Comparison of ENCODE assay signal across 12 mouse cellular contexts in the genomic region with DNA sequence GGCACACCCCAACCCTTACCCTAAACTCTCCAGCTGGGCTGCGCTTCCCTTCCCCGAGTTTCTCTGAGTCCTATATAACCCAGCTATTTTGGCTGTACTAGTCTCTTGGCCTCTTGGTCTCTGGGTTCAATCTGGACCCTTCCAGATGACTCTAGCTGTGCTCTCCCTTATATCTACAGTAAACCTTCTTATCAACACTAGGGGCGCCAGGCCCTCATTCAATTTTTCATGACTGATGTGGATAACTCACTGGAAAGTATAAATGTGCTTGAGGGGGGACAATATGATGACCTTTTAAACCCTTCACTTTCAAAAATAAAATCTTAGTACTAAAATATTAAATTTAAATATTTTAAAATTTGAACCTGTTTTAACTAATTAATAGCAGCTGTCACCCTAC. TPM values are rescaled to one million over a fixed set of nuclear protein-coding genes. Genes with fewer than 3 reads are reported as not detected.
DNase-seq lines count a peak whose midpoint lies in the region; ATAC-seq and TF ChIP-seq lines count a peak whose summit lies in the region.
"Had no signal": no experiment of that assay in that cellular context is flagged by ENCODE, and none has a peak within 500 bp of the region (broad histone marks: within the 10 kb centered on the region; RNA-seq: fewer than 3 reads in every experiment).

No protein-coding gene starts in this region.

- TF ChIP-seq POLR2A in cerebellum, adult 2 months (IDR thresholded peaks at IDR 0.05; ENCODE audit: borderline replicate concordance, insufficient read depth, low read length) = no peak

- H3K4me2 ChIP-seq in liver, embryonic 14.5 days (ENCODE audit: low read depth) = no peak overlapping the region
- H3K4me2 ChIP-seq: lung, embryonic 15.5 days had no signal

- H3K27ac ChIP-seq in cerebellum, adult 2 months (ENCODE audit: insufficient read depth, low read length) = no peak overlapping the region
- no peak overlapping the region for H3K27ac ChIP-seq in liver, embryonic 14.5 days
- H3K27ac ChIP-seq: lung, embryonic 15.5 days had no signal

- no peaks in the 10 kb centered on the region for H3K27me3 ChIP-seq in cerebellum, adult 2 months (ENCODE audit: control insufficient read depth, insufficient read depth, low read length)
- H3K27me3 ChIP-seq in liver, embryonic 14.5 days (ENCODE audit: control insufficient read depth, insufficient read depth, low read length) = no peaks in the 10 kb centered on the region
- H3K27me3 ChIP-seq: lung, embryonic 15.5 days had no signal

- WGBS in cerebellum, adult 2 months = 67% methylated on average over 3 of the region's 3 CpGs
- WGBS in liver, embryonic 14.5 days (ENCODE audit: insufficient replicate concordance) = 38% methylated on average over 3 of the region's 3 CpGs

- H3K9ac ChIP-seq in liver, embryonic 14.5 days (replicated peaks) = no peak overlapping the region
- H3K9ac ChIP-seq: lung, embryonic 15.5 days had no signal

- 0 out of 2 replicates have a peak, but pooled peaks have one; percentile 2 for TF ChIP-seq CTCF in cerebellum, adult 2 months (IDR thresholded peaks at IDR 0.05; ENCODE audit: borderline replicate concordance, insufficient read depth, low read depth, low read length)
- TF ChIP-seq CTCF in liver, embryonic 14.5 days (IDR thresholded peaks at IDR 0.05; ENCODE audit: low read depth) = peak; percentile 53; the same call in 1 of the 2 replicates

- no peak for TF ChIP-seq EP300 in liver, embryonic 14.5 days (IDR thresholded peaks at IDR 0.05; ENCODE audit: low read depth)

- H3K4me1 ChIP-seq in cerebellum, adult 2 months (ENCODE audit: control insufficient read depth, insufficient read depth, low read length) = peaks cover 49% of the 10 kb centered on the region
- H3K4me1 ChIP-seq in liver, embryonic 14.5 days (replicated peaks; ENCODE audit: control insufficient read depth in 2 of 2, insufficient read depth in 2 of 2, low read length in 1 of 2) = peaks cover 13 to 18% of the 10 kb centered on the region in 2 experiments

- H3K4me3 ChIP-seq in cerebellum, adult 2 months (replicated peaks; ENCODE audit: insufficient read depth, low read depth, low read length) = no peak overlapping the region
- no peak overlapping the region for H3K4me3 ChIP-seq in liver, embryonic 14.5 days (ENCODE audit: insufficient read depth in 1 of 2, low read depth in 2 of 2, low read length in 2 of 2)
- H3K4me3 ChIP-seq: lung, embryonic 15.5 days had no signal

- DNase-seq in cerebellum, adult 2 months = no peak
- no peak for DNase-seq in cerebellum, postnatal 4 days (ENCODE audit: low spot score in 2 of 2)
- DNase-seq in kidney, adult 9 months = peak; percentile 38
- no peak for DNase-seq in kidney, postnatal 10 days
- DNase-seq in CD4-positive helper T cell, adult 2 months (ENCODE audit: low read depth, low spot score) = peak; percentile 39
- DNase-seq in liver, embryonic 14.5 days (ENCODE audit: low read depth in 3 of 3, low spot score in 3 of 3) = no peak
- no peak for DNase-seq in gastrocnemius, postnatal 4 days (ENCODE audit: low spot score in 2 of 2)
- DNase-seq in urinary bladder, postnatal 25 days (ENCODE audit: low spot score) = no peak
- DNase-seq: kidney, adult 18-20 months; layer of hippocampus, postnatal 36 days had no signal

- no peak for ATAC-seq in liver, embryonic 14.5 days (ENCODE audit: insufficient read depth)
- ATAC-seq: activated CD4-positive, CD25-positive, alpha-beta regulatory T cell, adult 4 months had no signal

- H3K36me3 ChIP-seq in liver, embryonic 14.5 days (replicated peaks; ENCODE audit: control insufficient read depth, insufficient read depth, low read depth) = no peaks in the 10 kb centered on the region
- H3K36me3 ChIP-seq: lung, embryonic 15.5 days had no signal

- H3K9me3 ChIP-seq in liver, embryonic 14.5 days (ENCODE audit: control insufficient read depth, low read length) = no peaks in the 10 kb centered on the region
- H3K9me3 ChIP-seq: lung, embryonic 15.5 days had no signal

RNA-seq across cellular contexts. Expression of a gene that starts 18.1 kb away (rescaled TPM):
- polyA plus RNA-seq in cerebellum, adult 2 months (2012; rRNA removed) = 25.9 and 29.1 TPM in 2 replicates
- 3.9 and 5.0 TPM in 2 replicates for polyA plus RNA-seq in liver, embryonic 14.5 days (2012; rRNA removed)
- 2.3 and 2.4 TPM in 2 replicates for polyA plus RNA-seq in liver, embryonic 14.5 days (2014; fragmentation: Nextera tagmentation; extraction: Ambion mirVana)
- total RNA-seq in gastrocnemius, postnatal 4 days (2021) = 10 to 100 TPM; 37.4 to 41.9 TPM

Comparison
In these comparisons a context has a peak if more than half of its experiments do, and no peak if none do; other contexts are left out.
1. DNase-seq: peak in kidney, adult 9 months (single experiment) and CD4-positive helper T cell, adult 2 months (single experiment); none in cerebellum, adult 2 months (0 of 2), cerebellum, postnatal 4 days (0 of 2), kidney, postnatal 10 days (single experiment), liver, embryonic 14.5 days (0 of 3), gastrocnemius, postnatal 4 days (0 of 2) and urinary bladder, postnatal 25 days (single experiment).